Mouse (Mus musculus): Measurements from ENCODE around the gene Mctp2.

Gene Mctp2

DNA sequence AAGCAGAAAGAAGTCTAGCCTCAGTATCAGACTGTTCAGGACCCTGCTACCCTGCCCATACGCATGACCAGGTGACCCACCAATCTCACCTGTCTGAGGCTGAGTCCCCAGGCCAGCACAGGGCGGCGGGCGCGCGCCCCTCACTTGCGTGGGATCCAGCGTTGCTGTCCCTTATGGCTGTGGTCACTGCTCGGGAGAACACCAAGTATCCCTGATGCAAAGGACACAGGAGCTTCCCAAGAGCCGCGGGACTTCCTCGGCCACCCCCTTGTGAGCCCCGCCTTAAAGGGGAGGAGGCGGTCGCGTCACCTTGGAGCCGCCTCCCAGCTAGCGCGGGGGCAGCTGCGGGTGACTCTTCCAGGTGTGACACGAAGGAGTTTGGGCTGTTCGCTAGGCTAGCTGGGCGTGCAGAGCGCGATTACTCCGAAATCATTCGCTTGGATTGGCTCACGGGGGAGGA, at the start of gene Mctp2:
TSS of gene Mctp2 (minus strand) at position 227 of the 460 bp plus-strand sequence.
- peak; percentile 65 for DNase-seq (ENCODE audit: low spot score)

GRCm38 (mm10) chr7:72345901-72346300, 39.5 kb upstream of the Mctp2 start:
- no peak for DNase-seq (ENCODE audit: low spot score)

DNA sequence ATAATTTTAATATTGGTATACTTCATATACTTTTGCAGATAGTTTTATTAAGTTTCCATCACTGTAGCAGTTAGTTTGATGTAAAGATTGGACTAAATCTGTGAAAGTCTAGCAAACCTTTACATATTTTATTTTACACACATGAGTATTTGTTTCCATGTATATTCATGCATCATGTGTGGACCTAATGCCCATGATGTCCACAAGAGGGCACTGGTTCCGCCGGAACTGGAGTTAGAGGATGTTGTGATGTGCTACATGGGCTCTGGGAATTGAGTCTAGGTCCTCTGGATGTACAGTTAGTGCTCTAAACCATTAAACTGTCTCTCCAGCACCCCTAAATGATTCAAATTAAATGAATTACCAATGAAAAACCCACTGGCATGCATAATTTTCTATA, 37.3 kb upstream of the Mctp2 start:
- no peak for DNase-seq (ENCODE audit: low spot score)

DNA sequence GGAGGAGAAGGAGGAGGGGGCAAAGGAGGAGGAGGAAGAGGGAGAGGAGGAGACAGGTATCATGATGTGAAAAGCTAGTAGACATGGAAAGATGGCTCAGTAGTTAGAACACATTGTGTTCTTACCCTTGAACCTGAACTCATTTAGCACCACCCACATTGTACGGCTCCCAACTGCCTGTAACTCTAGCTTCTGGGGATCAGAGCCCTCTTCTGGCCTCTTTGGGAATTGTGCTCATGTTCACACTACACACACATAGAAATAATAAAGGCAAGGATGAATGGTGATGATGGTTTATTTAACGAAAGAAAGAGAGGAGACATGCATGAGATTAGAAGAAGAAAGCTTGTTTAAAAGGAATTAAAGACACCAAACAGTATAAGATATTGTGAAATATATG, 36.4 kb upstream of the Mctp2 start:
- DNase-seq (ENCODE audit: low spot score): no peak

- DNase-seq (ENCODE audit: low spot score): no peak
These were observed 19.6 kb upstream of the Mctp2 start for GRCm38 (mm10) chr7:72325961-72326360.

DNA sequence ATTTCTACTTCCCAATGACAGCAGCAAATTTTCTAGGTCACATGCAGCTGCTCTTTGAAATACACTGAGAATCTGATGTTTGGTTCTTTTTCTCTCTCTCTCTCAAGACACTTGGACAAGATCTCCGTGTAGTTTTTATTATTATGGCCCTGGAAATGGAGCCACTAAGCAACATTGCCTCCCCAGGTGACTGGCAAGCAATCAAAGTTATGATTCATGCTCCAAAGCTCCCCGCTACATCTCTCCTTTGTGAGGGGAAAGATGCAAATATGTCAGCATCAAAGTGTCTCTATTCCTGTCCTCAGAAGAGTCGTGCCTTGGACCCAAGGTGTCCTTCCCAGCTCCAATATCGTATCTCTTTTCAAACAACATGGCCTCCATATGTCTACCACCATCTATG, 14.5 kb upstream of the Mctp2 start:
- DNase-seq (ENCODE audit: low spot score): no peak

- DNase-seq (ENCODE audit: low spot score): no peak
These were observed 14.0 kb upstream of the Mctp2 start for GRCm38 (mm10) chr7:72320441-72320840.

DNA sequence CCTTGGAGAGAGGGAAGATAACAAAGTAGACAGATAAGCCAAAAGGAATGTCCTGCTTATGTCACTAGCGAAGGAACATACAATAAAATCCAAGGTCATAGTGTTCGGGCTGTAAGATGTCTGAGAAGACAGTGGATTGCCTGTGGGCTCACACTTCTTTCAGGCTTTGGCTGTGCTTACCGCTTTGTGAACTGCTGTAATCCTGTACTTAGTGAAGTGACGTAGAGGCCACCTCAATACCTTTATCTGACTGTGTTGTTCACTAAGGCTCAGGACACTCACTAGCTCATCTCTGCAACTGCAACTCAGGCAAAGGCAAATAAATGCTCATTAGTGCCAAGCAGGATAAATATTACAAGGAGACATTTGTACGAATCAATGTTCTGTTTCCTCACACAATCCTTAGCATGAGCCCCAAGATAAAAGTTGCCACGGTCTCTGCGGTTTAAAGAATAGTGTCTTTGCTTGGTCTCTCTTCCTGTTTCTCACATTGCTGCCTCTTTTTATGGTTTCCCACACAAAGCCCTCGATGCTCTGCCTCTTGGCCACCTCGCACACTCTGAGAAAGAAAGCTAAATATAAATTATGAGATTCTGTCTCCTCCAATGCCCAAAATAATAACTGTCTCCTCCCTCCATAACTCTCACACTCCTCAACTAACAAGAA, 8.1 kb upstream of the Mctp2 start:
- DNase-seq (ENCODE audit: low spot score): no peak

GRCm38 (mm10) chr7:72313908-72314307, 7.5 kb upstream of the Mctp2 start:
- no peak for DNase-seq (ENCODE audit: low spot score)

- DNase-seq (ENCODE audit: low spot score): no peak
These were observed 5.2 kb upstream of the Mctp2 start for GRCm38 (mm10) chr7:72311582-72311981.

- DNase-seq (ENCODE audit: low spot score): no peak
These were observed 1.7 kb upstream of the Mctp2 start for GRCm38 (mm10) chr7:72308078-72308477.

GRCm38 (mm10) chr7:72306847-72307246, 439 bp upstream of the Mctp2 start:
- no peak for DNase-seq (ENCODE audit: low spot score)

DNA sequence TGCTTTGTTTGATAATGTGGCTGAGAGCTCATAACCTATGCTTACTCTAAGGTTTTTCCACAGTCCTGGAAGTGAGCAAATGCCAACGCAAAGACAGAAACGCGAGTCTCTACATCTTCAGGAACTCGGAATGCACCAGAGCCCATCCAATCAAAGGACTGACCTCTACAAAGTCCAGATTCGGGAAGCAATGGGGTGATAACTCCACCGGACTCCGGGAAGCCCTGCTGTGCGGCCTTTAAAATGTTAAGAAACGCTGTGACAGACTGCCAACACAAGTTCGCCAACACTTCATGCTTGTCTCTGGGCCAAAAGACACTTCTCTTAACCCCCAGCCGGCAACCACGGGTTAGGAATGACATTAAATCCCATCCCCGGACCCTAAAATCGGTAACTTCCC, 437 bp downstream of the Mctp2 start:
- DNase-seq (ENCODE audit: low spot score): no peak

GRCm38 (mm10) chr7:72301667-72302066, 4.7 kb downstream of the Mctp2 start:
- DNase-seq (ENCODE audit: low spot score): no peak

DNA sequence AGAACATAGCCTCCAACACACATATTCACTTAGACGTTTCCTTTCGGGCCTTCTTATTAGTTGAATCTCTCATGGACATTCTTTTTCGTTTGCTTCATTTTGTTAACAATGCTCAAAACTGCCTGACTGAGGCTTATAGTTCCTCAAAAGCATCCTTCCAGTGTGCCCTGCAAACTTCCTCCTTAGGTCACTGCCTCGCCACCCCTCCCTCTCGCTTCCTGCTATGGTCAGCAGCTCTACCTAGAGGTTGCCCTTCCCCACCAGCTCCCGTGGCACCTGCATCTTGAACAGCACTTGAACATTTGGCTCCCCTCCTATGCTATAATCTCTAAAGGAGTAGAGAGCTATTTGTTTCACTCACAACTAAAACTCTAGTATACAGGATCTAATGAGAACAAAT, 6.7 kb downstream of the Mctp2 start:
- no peak for DNase-seq (ENCODE audit: low spot score)

DNA sequence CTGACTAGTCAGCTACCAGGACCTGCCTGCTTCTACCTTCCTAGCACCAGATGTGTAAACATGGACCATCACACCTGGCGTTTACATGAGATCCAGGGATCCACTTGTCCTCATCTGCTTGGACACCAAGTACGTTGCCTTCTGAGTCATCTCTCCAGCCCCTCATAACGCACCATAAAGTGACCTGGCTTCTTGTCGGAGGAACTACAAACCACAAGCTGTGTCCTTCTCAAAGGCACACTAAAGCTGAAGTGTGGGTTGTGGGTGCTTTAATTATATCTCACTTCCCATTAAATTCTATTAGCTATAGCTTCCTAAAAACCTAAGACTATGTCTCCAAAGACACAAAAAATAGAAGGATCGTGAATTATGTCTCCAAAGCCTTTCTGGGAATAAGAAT, 9.4 kb downstream of the Mctp2 start:
- DNase-seq (ENCODE audit: low spot score): no peak

GRCm38 (mm10) chr7:72296171-72296570, 10.2 kb downstream of the Mctp2 start:
- DNase-seq (ENCODE audit: low spot score): no peak

DNA sequence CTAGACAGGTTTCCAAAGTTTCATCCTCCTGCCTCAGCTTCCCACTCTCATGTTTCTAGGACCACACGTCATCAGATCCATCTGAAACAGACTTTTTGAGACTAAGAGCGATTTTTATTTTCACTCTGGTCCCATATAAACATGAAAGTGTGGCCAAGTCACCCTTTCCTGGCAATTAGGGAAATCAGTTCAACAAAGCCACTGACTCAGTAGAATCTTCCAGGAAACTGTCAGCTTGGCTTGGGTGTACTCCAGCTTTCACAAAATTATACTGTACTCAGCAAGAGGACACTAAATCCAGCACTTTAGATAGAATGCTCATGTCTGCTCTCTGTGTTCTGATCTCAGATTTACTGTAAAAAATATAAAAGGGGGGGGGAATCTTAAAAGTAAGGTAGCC, 11.5 kb downstream of the Mctp2 start:
- no peak for DNase-seq (ENCODE audit: low spot score)

DNA sequence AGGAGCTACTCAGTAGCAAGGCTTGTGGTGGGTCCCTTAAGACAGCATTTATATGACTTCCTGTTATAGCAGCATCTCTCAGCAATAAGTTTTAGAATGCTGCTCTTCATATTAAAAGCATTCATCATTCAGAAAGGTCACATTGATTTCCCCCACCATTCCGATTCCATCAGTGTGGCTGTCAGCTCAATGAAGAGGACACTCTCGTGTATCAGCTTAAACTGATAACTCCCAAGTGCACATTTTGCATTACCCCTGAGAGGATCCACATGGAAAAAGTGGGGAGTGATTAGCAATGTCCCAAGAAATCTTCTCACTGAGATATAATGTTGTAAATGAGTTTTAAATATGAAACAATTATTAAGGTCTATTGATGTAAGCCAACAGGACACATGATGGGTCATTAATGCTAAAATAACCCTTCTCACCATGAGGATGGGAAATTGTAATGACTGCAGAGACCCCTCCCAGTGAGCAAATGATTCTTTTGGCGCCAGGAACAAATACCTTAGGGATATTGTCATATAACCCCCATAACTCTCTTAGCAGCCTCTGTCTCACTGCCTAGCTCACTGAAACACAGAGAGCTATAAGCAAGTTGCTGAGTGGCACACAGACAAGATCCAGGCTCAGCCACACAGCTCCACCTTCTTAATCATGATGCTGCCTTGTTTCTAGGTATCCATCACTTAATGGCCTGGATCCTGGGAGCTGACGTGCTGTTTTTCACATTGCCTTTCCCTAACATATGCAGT, 12.4 kb downstream of the Mctp2 start:
- DNase-seq (ENCODE audit: low spot score): no peak

GRCm38 (mm10) chr7:72292232-72292913, 14.0 kb downstream of the Mctp2 start:
- no peak for DNase-seq (ENCODE audit: low spot score)

- DNase-seq (ENCODE audit: low spot score): no peak
These were observed 25.7 kb downstream of the Mctp2 start for GRCm38 (mm10) chr7:72280721-72281120.

- no peak for DNase-seq (ENCODE audit: low spot score)
These were observed 28.0 kb downstream of the Mctp2 start for GRCm38 (mm10) chr7:72278412-72278811.

GRCm38 (mm10) chr7:72275513-72275912, 30.9 kb downstream of the Mctp2 start:
- no peak for DNase-seq (ENCODE audit: low spot score)
